Mouse (Mus musculus) spleen, adult 2 months (tissue): Measurements from ENCODE around the gene AC124108.1.

Source experiments
- CTCF ChIP-seq: fragments of 200-500 bp; IDR thresholded peaks from 2 replicates; pipeline ENCODE4 v1.5.1; 2011; ENCODE audit warnings: mild to moderate bottlenecking, inconsistent platforms; ENCODE audit not compliant: insufficient read depth, insufficient read length, insufficient replicate concordance; ENCODE audit errors: extremely low read depth
- POLR2A ChIP-seq: fragments of 200-500 bp; IDR thresholded peaks from 2 replicates; pipeline ENCODE4 v1.6.1; 2011; ENCODE audit warnings: low read depth, low read length, inconsistent platforms

DNA sequence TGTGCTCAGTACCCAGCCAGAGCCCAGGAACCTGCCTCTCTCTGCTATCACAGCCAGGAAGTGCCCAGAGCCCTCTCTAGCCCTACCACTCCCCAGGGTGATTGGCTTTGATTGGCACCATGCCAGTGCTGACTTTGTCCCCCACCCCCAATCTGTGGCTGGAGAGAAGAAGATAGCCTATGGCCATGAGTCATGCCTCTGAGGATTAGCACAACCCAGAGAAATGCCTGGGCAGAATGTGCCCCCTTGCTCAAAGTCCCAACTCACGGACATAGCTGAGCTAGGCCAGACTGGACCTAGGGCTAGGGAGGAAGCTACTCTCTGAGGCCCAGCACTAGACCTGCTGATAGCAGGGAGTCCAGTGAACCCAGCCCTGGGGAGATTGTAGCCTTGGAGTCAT is 41.1 kb upstream of the AC124108.1 start:
- TF ChIP-seq CTCF (no peak), POLR2A (no peak)
